Mouse (Mus musculus): ENCODE data around the gene Rasgrf1. TPM values are rescaled to one million over a fixed set of nuclear protein-coding genes. Genes with fewer than 3 reads are reported as not detected.
"Not testable (repeated sequence)": the region's sequence is repeated elsewhere in the genome, so short reads cannot be mapped to it uniquely, and the experiment has no call there.

Gene Rasgrf1
- polyA plus RNA-seq, 1 experiment = not detected

DNA sequence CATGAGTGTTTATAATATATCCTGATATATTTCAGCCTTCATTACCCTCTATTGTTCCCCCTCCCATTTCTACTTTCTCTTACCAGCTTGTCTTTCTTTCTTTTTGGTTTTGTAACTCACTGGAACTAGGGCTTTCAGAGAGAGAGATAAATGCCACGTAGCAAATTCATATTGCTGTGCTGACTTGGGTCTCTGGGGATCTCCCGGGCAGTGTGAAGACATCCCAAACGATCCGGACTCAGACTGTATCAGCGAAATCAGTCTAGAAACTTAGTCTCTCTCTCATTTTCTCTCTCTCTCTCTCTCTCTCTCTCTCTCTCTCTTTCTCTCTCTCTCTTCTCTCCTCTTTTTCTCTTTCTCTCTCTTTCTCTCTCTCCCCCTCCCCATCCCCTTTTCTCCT is 145.7 kb downstream of the Rasgrf1 start:
- Histone ChIP-seq H3K27me3 (ENCODE audit: control insufficient read depth) (peaks cover 10% of the 10 kb centered on the region), H3K36me3 (ENCODE audit: control insufficient read depth) (no peaks in the 10 kb centered on the region), H3K9me3 (ENCODE audit: control insufficient read depth, low read length) (no peaks in the 10 kb centered on the region), H3K4me3 (replicated peaks) (no peak overlapping the region), H3K4me1 (ENCODE audit: control insufficient read depth) (no peaks in the 10 kb centered on the region)
- TF ChIP-seq TAL1 (IDR thresholded peaks at IDR 0.05; ENCODE audit: low read length) = no peak
- no peak for TF ChIP-seq GATA1 (IDR thresholded peaks at IDR 0.05; ENCODE audit: low read length)

DNA sequence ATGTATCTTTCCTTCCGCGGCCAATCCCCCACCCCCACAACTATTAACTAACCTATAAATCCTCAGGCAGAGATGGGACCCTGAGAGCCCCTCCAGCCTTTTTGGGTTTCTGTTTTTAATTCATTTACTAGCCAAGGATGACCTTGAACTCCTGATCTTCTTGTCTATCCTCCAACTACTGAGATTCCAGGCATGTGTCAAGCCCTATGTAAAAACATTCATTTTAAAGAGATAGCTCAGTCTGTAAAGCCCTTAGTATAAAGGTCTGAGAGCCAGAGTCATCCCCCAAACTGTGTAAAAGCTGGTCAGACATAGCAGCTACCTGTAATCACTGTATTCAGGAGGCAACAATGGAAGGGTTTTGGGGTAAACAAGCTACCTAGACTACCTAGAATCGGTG is 146.2 kb downstream of the Rasgrf1 start:
- Histone ChIP-seq H3K27me3 (ENCODE audit: control insufficient read depth) (peaks cover 10% of the 10 kb centered on the region), H3K4me3 (replicated peaks) (no peak overlapping the region), H3K9me3 (ENCODE audit: control insufficient read depth, low read length) (no peaks in the 10 kb centered on the region), H3K36me3 (ENCODE audit: control insufficient read depth) (no peaks in the 10 kb centered on the region), H3K4me1 (ENCODE audit: control insufficient read depth) (no peaks in the 10 kb centered on the region)
- no peak for TF ChIP-seq TAL1 (IDR thresholded peaks at IDR 0.05; ENCODE audit: low read length)
- no peak for TF ChIP-seq GATA1 (IDR thresholded peaks at IDR 0.05; ENCODE audit: low read length)

DNA sequence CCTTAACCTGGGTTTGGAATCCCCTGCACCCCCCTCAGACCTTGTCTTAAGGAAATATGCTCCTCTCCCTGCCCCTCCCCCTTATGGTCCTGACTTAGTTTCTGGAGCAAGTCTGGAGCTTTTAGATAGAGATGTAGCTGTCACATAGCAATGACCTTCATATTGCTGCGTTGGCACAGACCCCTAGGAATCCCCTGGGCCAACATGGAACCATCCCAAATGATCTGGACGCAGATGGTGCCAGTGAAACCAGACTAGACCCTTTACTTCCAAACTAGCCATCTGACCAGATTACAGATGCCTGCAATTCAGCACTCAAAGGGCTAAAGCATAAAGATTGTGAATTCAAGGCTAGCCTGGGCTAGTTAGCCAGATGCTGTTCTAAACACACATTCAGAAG is 147.0 kb downstream of the Rasgrf1 start:
- H3K9me3 ChIP-seq (ENCODE audit: control insufficient read depth, low read length) = no peaks in the 10 kb centered on the region
- no peak for TF ChIP-seq GATA1 (IDR thresholded peaks at IDR 0.05; ENCODE audit: low read length)
- TF ChIP-seq TAL1 (IDR thresholded peaks at IDR 0.05; ENCODE audit: low read length) = no peak
- H3K27me3 ChIP-seq (ENCODE audit: control insufficient read depth) = peaks cover 10% of the 10 kb centered on the region
- no peaks in the 10 kb centered on the region for H3K36me3 ChIP-seq (ENCODE audit: control insufficient read depth)
- no peaks in the 10 kb centered on the region for H3K4me1 ChIP-seq (ENCODE audit: control insufficient read depth)
- H3K4me3 ChIP-seq (replicated peaks) = no peak overlapping the region

DNA sequence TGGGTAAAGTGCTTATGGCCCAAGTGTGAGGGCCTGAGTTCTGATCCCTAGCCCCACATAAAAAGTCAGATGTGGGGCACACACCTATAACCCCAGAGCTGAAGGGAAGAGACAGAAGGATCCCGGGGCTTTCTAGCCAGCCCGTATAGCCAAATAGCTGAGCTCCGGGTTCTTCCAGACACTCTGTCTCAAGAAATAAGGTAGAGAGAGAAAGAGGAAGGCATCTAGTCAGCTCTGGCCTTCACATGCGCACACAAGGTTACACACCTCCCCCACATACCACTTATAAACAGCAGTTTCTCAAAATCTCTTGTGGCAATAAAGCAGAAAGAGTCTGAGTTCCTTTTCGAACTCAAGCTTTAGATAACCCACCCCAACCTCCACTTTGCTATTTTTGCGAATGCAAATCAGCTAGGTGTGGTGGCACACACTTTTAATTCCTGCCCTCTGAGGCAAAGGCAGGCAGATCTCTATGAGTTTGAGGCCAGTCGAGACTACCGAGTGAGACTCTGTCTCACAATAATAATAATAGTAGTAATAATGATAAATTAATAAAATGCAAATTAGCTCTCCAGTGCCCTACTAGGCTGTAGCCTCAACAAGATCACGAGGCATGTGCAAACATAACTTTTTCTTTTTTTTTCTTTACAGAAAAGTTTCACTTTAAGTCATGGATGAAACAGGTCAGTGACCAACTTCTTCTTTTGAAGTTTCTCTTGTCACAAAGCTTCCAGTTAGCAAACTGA is 150.3 kb downstream of the Rasgrf1 start:
- H3K36me3 ChIP-seq (ENCODE audit: control insufficient read depth) = no peaks in the 10 kb centered on the region; the same call in 1 of the 2 replicates
- H3K27me3 ChIP-seq (ENCODE audit: control insufficient read depth) = no peaks in the 10 kb centered on the region
- TF ChIP-seq GATA1 (IDR thresholded peaks at IDR 0.05; ENCODE audit: low read length) = no peak
- no peak for TF ChIP-seq TAL1 (IDR thresholded peaks at IDR 0.05; ENCODE audit: low read length)
- no peaks in the 10 kb centered on the region for H3K9me3 ChIP-seq (ENCODE audit: control insufficient read depth, low read length)
- no peaks in the 10 kb centered on the region for H3K4me1 ChIP-seq (ENCODE audit: control insufficient read depth)
- no peak overlapping the region for H3K4me3 ChIP-seq (replicated peaks)

DNA sequence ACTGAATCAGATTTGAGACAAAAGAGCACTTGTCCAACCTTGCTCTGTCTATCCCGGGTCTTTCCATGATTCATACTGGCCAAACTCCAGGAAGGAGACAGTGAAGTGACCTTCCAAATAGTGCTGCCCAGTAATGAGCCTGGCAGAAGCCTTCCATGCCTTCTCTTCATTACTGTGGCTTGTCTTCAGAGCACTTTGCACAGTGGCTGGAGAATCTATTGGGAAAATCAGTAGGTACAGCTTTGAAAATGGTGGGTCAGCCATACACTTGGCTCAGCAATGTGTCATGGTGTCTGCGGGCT is 150.8 kb downstream of the Rasgrf1 start:
- Histone ChIP-seq H3K27me3 (ENCODE audit: control insufficient read depth) (no peaks in the 10 kb centered on the region), H3K36me3 (ENCODE audit: control insufficient read depth) (no peaks in the 10 kb centered on the region; the same call in 1 of the 2 replicates), H3K4me1 (ENCODE audit: control insufficient read depth) (no peaks in the 10 kb centered on the region), H3K4me3 (replicated peaks) (no peak overlapping the region), H3K9me3 (ENCODE audit: control insufficient read depth, low read length) (no peaks in the 10 kb centered on the region)
- TF ChIP-seq GATA1 (IDR thresholded peaks at IDR 0.05; ENCODE audit: low read length) (no peak), TAL1 (IDR thresholded peaks at IDR 0.05; ENCODE audit: low read length) (no peak)

DNA sequence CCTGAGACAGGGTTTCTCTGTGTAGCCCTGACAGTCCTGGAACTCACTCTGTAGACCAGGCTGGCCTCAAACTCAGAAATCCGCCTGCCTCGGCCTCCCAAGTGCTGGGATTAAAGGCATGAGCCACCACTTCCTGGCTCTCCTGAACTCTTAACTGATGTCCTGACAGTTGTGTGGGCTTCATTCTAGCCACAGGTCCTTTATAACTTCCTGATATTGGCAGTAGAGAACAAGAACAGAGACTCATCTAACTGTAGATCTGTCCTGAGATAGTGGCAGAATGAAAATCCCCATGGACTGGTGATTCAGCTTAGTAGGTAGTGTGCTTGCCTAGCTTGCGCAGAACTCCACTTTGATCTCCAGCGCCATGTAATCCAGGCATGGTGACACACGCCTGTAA is 151.2 kb downstream of the Rasgrf1 start:
- not testable (repeated sequence) for H3K4me1 ChIP-seq (ENCODE audit: control insufficient read depth); H3K4me3 ChIP-seq (replicated peaks); H3K9me3 ChIP-seq (ENCODE audit: control insufficient read depth, low read length); H3K27me3 ChIP-seq (ENCODE audit: control insufficient read depth); H3K36me3 ChIP-seq (ENCODE audit: control insufficient read depth)

DNA sequence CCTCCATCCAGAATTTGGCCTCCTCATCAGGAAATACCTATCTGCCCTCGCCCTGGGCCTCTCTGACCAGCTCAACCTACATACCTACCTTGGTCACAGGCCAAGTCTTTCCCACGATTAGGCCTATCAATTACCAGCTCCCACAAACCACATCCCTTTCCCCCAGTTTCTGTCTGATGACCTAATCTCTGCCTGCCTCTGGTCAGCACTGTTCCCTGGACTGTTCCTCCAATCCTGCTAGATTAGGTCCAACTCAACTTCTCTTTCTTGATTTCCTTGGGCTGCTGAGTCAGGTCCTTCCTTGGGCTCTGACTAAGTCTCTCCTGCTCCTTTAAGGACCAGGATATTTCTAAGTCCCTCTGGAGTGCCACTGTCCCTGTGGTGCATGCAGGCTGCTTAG is 157.6 kb downstream of the Rasgrf1 start:
- Histone ChIP-seq H3K4me3 (replicated peaks) (no peak overlapping the region), H3K36me3 (ENCODE audit: control insufficient read depth) (no peaks in the 10 kb centered on the region; the same call in 1 of the 2 replicates), H3K9me3 (ENCODE audit: control insufficient read depth, low read length) (no peaks in the 10 kb centered on the region), H3K4me1 (ENCODE audit: control insufficient read depth) (no peaks in the 10 kb centered on the region), H3K27me3 (ENCODE audit: control insufficient read depth) (no peaks in the 10 kb centered on the region)
- TF ChIP-seq TAL1 (IDR thresholded peaks at IDR 0.05; ENCODE audit: low read length) (no peak), GATA1 (IDR thresholded peaks at IDR 0.05; ENCODE audit: low read length) (no peak)

DNA sequence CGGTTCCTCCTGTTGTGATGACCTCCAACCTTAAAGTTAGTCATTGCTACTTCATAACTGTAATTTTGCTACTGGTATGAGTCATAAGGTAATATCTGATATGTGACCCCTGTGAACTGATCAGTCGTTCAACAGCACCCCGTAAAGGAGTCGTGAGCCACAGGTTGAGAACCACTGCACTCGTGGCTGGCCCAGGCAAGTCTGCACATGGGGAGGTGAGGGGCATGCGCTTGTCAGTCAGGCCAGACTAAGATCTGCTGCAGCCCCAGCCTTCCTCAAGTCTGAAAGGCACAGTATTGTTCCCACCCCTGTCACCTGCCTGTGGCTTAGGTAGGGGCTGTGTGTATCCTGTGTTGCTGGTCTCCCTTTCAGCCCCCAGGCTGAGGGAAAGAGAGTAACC is 159.1 kb downstream of the Rasgrf1 start:
- H3K4me3 ChIP-seq (replicated peaks) = no peak overlapping the region
- H3K27me3 ChIP-seq (ENCODE audit: control insufficient read depth) = no peaks in the 10 kb centered on the region
- no peaks in the 10 kb centered on the region for H3K9me3 ChIP-seq (ENCODE audit: control insufficient read depth, low read length)
- no peak for TF ChIP-seq GATA1 (IDR thresholded peaks at IDR 0.05; ENCODE audit: low read length)
- TF ChIP-seq TAL1 (IDR thresholded peaks at IDR 0.05; ENCODE audit: low read length) = no peak
- H3K36me3 ChIP-seq (ENCODE audit: control insufficient read depth) = no peaks in the 10 kb centered on the region; the same call in 1 of the 2 replicates
- no peaks in the 10 kb centered on the region for H3K4me1 ChIP-seq (ENCODE audit: control insufficient read depth)

DNA sequence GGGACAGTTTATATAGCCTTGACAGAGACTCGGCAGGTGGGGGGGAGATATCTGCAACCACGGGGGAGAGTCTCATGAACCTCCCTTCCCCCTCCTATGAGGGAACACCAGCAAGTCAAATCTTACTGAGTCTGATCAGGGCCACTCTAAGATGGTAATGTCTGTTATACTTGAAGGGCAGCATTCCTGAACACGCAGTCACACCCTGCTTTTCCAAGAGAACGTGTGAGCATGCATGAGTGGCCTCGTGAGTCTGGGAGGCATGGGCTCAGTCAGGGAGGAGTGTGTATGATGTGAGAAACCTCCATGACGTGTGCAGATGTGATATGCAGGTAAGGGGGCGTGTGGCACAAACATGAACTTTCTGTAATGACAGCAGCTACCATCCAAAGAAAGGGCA is 159.8 kb downstream of the Rasgrf1 start:
- no peak for TF ChIP-seq GATA1 (IDR thresholded peaks at IDR 0.05; ENCODE audit: low read length)
- TF ChIP-seq TAL1 (IDR thresholded peaks at IDR 0.05; ENCODE audit: low read length) = no peak
- no peaks in the 10 kb centered on the region for H3K27me3 ChIP-seq (ENCODE audit: control insufficient read depth)
- no peaks in the 10 kb centered on the region for H3K4me1 ChIP-seq (ENCODE audit: control insufficient read depth)
- no peaks in the 10 kb centered on the region; the same call in 1 of the 2 replicates for H3K36me3 ChIP-seq (ENCODE audit: control insufficient read depth)
- H3K4me3 ChIP-seq (replicated peaks) = no peak overlapping the region
- no peaks in the 10 kb centered on the region for H3K9me3 ChIP-seq (ENCODE audit: control insufficient read depth, low read length)

DNA sequence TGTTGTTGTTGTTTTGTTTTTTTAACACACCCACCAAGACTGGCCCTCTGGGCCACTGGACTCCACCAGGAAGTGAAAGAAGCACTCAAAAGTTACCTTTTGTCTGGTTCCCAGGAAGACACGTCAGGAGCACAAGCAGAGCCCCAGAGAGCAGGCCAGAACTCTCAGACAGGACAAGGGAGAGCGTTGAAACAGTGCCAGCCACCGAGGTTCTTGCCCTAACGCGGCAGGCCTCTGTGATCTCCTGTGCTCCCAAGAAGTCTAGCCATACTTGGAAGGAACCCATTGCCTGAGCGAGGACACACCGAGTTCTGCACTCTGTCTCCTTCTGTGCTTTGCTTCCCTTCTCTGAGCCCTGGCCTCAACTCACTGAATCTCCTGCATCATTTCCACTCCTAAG is 160.5 kb downstream of the Rasgrf1 start:
- Histone ChIP-seq H3K4me1 (ENCODE audit: control insufficient read depth) (no peaks in the 10 kb centered on the region), H3K27me3 (ENCODE audit: control insufficient read depth) (no peaks in the 10 kb centered on the region)
- TF ChIP-seq GATA1 (IDR thresholded peaks at IDR 0.05; ENCODE audit: low read length) (no peak), TAL1 (IDR thresholded peaks at IDR 0.05; ENCODE audit: low read length) (no peak)

More for the DNA sequence above, 160.5 kb downstream of the Rasgrf1 start:
- Histone ChIP-seq H3K36me3 (ENCODE audit: control insufficient read depth) (no peaks in the 10 kb centered on the region; the same call in 1 of the 2 replicates), H3K4me3 (replicated peaks) (no peak overlapping the region), H3K9me3 (ENCODE audit: control insufficient read depth, low read length) (no peaks in the 10 kb centered on the region)

All from erythroblast, embryonic 14.5 days (primary cell).